Mouse (Mus musculus): ENCODE data around the gene Ctdsp1. TPM values are rescaled to one million over a fixed set of nuclear protein-coding genes. Genes with fewer than 3 reads are reported as not detected.

The Ctdsp1 gene
- polyA plus RNA-seq, 1 experiment from 2014 or later, result 41.5 TPM

DNA sequence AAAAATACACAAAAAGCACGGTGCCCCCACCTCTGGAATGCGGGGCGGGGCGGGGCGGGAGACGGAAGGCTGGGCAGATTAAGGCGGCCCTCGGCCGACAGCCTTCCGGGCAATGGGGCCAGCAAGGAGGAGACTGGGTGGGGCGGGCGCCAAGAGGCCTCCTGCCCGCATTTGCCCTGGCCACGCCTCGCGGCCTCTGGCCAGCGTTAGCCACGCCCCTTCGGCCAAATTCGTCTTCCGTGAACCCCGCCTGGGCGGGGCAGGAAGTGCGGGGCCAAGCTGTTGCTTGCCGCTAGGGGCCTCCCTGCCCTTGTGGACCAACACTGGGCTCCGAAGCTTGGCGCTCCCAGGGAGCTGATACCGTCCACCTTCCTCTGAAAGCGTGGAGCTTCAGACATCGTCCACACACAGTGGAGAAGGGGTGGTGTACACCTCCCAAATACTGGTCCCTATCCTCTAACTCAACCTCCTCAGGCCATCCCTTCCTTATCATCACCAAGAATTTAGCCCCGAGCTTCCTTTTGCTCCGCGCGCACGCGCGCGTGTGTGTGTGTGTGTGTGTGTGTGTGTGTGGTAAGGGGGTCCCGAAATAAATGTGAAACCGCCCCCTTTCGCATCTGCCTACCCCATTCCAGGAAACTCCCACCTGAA, 6.1 kb downstream of the Ctdsp1 start:
- H3K9ac ChIP-seq (ENCODE audit: low read length), result peak overlapping the region; percentile 50
- peak overlapping the region; percentile 64 for H3K27ac ChIP-seq (ENCODE audit: low read depth, low read length)
- WGBS, result under 1% methylated on average over 41 of the region's 41 CpGs
- DNase-seq (ENCODE audit: low spot score) (peak; percentile 96), ATAC-seq (ENCODE audit: insufficient read depth, low FRiP score, low TSS enrichment) (peak; percentile 89)
- H3K4me1 ChIP-seq (ENCODE audit: control insufficient read depth, insufficient read depth, low read length), result peaks cover 7% of the 10 kb centered on the region
- peaks cover 7% of the 10 kb centered on the region; the same call in 1 of the 2 replicates for H3K36me3 ChIP-seq (ENCODE audit: control insufficient read depth, insufficient read depth, low read length)
- no peaks in the 10 kb centered on the region for H3K27me3 ChIP-seq (ENCODE audit: control insufficient read depth, insufficient read depth, low read length)
- peak overlapping the region; percentile 42 for H3K4me3 ChIP-seq (ENCODE audit: low read depth, low read length)
- H3K9me3 ChIP-seq (ENCODE audit: control insufficient read depth, low read length), result no peaks in the 10 kb centered on the region
- H3K4me2 ChIP-seq (ENCODE audit: low read depth), result peak overlapping the region; percentile 70

DNA sequence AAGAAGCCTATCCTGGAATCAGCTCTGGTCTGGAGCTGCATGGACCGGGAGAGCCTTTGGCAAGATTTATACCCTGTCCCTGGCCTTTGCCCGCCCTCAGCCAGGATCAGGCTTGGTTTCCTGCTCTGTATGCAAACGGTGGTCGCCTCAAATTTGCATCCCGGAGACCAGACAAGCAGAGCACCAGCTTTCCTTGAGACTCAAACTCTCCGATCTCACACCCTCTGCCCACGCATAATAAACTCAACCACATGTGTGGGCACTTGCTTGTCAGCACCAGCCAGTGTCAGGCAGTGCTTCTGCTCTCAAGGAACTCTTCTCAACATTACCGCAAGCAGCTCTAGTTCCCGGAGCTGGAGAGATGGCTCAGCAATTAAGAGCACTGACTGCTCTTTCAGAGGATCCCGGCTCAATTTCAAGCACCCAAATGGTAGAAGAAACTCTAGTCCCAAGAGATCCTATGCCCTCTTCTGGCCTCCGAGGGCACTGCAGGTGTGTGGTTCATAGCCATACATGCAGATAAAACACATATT, 6.7 kb downstream of the Ctdsp1 start:
- WGBS, result 3% methylated on average over 11 of the region's 11 CpGs

DNA sequence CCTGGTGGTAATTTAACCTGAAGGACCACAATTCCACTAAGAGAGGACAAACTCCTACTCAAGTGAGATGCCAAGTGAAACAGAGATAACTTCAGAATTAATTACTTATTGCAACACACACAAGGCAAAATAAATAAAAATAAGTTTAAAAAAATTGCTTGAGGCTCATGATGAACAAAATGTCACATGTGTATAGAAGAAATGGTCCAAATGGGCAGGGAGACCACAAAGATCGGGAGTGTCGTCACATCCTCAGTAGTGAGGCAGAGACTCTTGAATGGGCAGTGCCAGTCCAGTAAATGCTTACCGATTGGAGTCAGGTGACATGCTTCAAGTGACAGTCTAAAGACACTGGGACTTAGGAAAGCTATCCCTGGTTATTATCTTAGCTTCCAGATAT, 9.2 kb downstream of the Ctdsp1 start:
- ATAC-seq (ENCODE audit: insufficient read depth, low FRiP score, low TSS enrichment), result no peak
- WGBS, result 91% methylated on average over 3 of the region's 3 CpGs
- H3K27ac ChIP-seq (ENCODE audit: low read depth, low read length), result no peak overlapping the region
- no peak for DNase-seq (ENCODE audit: low spot score)
- no peaks in the 10 kb centered on the region for H3K36me3 ChIP-seq (ENCODE audit: control insufficient read depth, insufficient read depth, low read length)
- H3K9ac ChIP-seq (ENCODE audit: low read length), result no peak overlapping the region
- H3K4me3 ChIP-seq (ENCODE audit: low read depth, low read length), result no peak overlapping the region
- no peaks in the 10 kb centered on the region for H3K9me3 ChIP-seq (ENCODE audit: control insufficient read depth, low read length)
- no peaks in the 10 kb centered on the region for H3K27me3 ChIP-seq (ENCODE audit: control insufficient read depth, insufficient read depth, low read length)
- H3K4me2 ChIP-seq (ENCODE audit: low read depth), result no peak overlapping the region
- H3K4me1 ChIP-seq (ENCODE audit: control insufficient read depth, insufficient read depth, low read length), result no peaks in the 10 kb centered on the region

More for the DNA sequence above, 6.7 kb downstream of the Ctdsp1 start:
- Histone ChIP-seq H3K4me2 (ENCODE audit: low read depth) (peak overlapping the region; percentile 70), H3K4me3 (ENCODE audit: low read depth, low read length) (peak overlapping the region; percentile 42), H3K27me3 (ENCODE audit: control insufficient read depth, insufficient read depth, low read length) (no peaks in the 10 kb centered on the region), H3K9ac (ENCODE audit: low read length) (peak overlapping the region; percentile 50), H3K36me3 (ENCODE audit: control insufficient read depth, insufficient read depth, low read length) (peaks cover 7% of the 10 kb centered on the region; the same call in 1 of the 2 replicates), H3K27ac (ENCODE audit: low read depth, low read length) (peak overlapping the region; percentile 64), H3K4me1 (ENCODE audit: control insufficient read depth, insufficient read depth, low read length) (peaks cover under 1% of the 10 kb centered on the region), H3K9me3 (ENCODE audit: control insufficient read depth, low read length) (no peaks in the 10 kb centered on the region)
- peak; percentile 73 for DNase-seq (ENCODE audit: low spot score)
- ATAC-seq (ENCODE audit: insufficient read depth, low FRiP score, low TSS enrichment), result peak; percentile 57

DNA sequence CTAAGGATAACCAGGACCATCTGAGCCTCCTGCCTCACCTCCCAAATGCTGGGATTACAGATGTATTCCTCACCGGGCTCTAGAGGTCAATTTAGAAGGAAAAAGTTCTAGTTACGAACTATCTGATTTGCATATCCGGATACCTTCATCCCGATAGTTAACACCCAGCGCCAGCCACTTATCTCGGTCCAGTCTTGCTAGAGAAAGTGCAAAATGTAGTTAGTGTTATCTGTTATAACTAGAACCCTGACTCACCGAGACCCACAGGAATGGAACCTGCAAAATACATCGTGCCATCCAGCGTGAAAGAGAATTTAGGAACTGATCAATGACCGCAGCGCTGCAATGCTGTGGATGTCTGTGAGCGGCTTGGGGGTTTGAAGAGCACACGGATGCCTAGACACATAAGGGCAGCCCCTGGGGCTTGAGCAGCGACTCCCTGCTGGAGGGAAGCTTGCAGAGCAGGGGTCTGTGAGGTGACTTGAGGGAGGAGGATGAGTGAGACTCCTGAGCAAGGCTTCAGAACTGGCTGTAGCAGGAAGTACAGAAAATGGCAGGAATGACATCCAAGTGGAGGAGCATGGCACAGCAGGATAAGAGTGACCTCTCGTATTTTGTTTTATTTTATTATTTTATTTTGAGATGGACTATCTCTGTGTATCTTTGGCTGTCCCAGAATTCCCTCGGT, 9.8 kb downstream of the Ctdsp1 start:
- ATAC-seq (ENCODE audit: insufficient read depth, low FRiP score, low TSS enrichment) (no peak), DNase-seq (ENCODE audit: low spot score) (no peak)
- H3K27ac ChIP-seq (ENCODE audit: low read depth, low read length), result no peak overlapping the region
- H3K27me3 ChIP-seq (ENCODE audit: control insufficient read depth, insufficient read depth, low read length), result no peaks in the 10 kb centered on the region
- no peak overlapping the region for H3K9ac ChIP-seq (ENCODE audit: low read length)
- no peaks in the 10 kb centered on the region for H3K36me3 ChIP-seq (ENCODE audit: control insufficient read depth, insufficient read depth, low read length)
- H3K4me1 ChIP-seq (ENCODE audit: control insufficient read depth, insufficient read depth, low read length), result no peaks in the 10 kb centered on the region
- 57% methylated on average over 16 of the region's 16 CpGs for WGBS
- no peak overlapping the region for H3K4me2 ChIP-seq (ENCODE audit: low read depth)
- no peak overlapping the region for H3K4me3 ChIP-seq (ENCODE audit: low read depth, low read length)
- no peaks in the 10 kb centered on the region for H3K9me3 ChIP-seq (ENCODE audit: control insufficient read depth, low read length)

DNA sequence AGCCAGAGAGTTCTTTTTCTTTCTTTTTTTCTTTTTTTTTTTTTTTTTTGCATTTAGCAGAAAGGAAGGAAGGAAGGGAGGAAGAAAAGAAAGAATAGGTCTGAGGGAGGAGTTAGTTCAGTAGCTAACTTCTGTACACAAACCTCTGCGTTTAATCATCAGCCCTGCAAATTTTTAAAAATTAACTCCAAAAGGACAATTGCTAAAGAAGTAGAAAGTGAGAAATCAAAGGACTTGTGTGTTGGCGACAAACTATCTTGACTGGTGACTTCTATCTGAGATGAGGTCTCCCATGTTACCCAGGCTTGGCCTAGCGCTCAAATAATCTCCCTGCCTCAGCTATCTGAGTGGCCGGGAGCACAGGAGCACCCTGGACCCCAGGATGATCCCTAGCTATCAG, 12.9 kb downstream of the Ctdsp1 start:
- no peaks in the 10 kb centered on the region for H3K4me1 ChIP-seq (ENCODE audit: control insufficient read depth, insufficient read depth, low read length)
- no peaks in the 10 kb centered on the region for H3K27me3 ChIP-seq (ENCODE audit: control insufficient read depth, insufficient read depth, low read length)
- H3K9me3 ChIP-seq (ENCODE audit: control insufficient read depth, low read length), result no peaks in the 10 kb centered on the region
- no peaks in the 10 kb centered on the region for H3K36me3 ChIP-seq (ENCODE audit: control insufficient read depth, insufficient read depth, low read length)
- 95% methylated on average over 4 of the region's 4 CpGs for WGBS
- ATAC-seq (ENCODE audit: insufficient read depth, low FRiP score, low TSS enrichment) (no peak), DNase-seq (ENCODE audit: low spot score) (no peak)
- H3K4me2 ChIP-seq (ENCODE audit: low read depth), result no peak overlapping the region
- H3K4me3 ChIP-seq (ENCODE audit: low read depth, low read length), result no peak overlapping the region
- no peak overlapping the region for H3K27ac ChIP-seq (ENCODE audit: low read depth, low read length)
- no peak overlapping the region for H3K9ac ChIP-seq (ENCODE audit: low read length)

DNA sequence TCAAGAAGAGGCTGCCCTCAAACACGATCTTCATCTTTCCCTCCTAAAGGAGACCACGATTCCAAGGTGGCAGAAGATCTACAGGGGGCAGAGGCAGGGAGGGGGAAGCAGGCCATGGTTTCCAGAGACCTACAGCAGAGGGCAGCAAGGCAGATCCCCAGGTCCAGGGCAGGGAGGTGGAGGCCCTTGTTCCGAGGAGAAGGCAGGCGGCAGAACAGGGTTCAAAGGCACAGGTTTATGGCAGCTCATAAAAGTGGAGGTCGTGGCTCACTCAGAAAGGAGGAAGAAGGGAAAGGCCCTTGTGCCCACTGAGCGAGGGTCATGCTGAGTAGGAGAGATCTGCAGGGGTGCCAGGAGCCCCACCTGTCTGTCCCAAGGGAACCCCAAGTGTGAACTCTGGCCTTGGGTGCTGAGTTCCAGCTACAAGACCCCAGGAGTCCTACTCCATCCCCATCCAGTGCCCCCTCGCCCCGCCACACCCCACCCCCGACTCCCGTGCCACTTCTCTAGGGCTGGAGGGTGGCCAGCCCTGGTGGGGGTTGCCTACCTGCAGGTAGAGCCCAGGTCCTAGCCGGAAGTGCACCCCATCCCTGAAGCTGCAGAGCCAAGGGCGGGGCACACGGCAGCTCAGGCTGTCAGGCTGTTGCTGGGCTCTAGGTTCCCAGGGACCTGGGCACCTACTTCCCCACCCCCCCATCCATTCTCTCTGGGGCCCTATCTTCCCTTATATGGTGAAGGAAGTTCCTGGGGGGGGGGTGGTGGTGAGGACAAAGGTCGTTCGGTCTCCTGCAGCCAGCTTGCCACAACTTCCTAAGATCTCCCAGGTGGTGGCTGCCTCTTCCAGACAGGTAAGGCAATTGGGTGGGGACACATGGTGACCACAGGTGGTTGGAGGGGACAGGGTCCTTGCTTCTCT, 17.5 kb downstream of the Ctdsp1 start, which contains the start of gene Vil1:
Vil1 (plus strand) TSS at position 788 of the 916 bp plus-strand sequence.
- no peak within 1 kb of the TSS for H3K4me2 ChIP-seq (ENCODE audit: low read depth)
- DNase-seq (ENCODE audit: low spot score), result no peak
- no peak within 1 kb of the TSS for H3K9ac ChIP-seq (ENCODE audit: low read length)
- ATAC-seq (ENCODE audit: insufficient read depth, low FRiP score, low TSS enrichment), result no peak
- 34% methylated on average over 15 of the region's 15 CpGs for WGBS
- H3K9me3 ChIP-seq (ENCODE audit: control insufficient read depth, low read length), result no peaks in the 10 kb centered on the region
- H3K4me1 ChIP-seq (ENCODE audit: control insufficient read depth, insufficient read depth, low read length), result no peaks in the 10 kb centered on the region
- H3K36me3 ChIP-seq (ENCODE audit: control insufficient read depth, insufficient read depth, low read length), result no peaks in the 10 kb centered on the region
- H3K4me3 ChIP-seq (ENCODE audit: low read depth, low read length), result no peak within 1 kb of the TSS
- H3K27me3 ChIP-seq (ENCODE audit: control insufficient read depth, insufficient read depth, low read length), result no peaks in the 10 kb centered on the region
- no peak within 1 kb of the TSS for H3K27ac ChIP-seq (ENCODE audit: low read depth, low read length)

DNA sequence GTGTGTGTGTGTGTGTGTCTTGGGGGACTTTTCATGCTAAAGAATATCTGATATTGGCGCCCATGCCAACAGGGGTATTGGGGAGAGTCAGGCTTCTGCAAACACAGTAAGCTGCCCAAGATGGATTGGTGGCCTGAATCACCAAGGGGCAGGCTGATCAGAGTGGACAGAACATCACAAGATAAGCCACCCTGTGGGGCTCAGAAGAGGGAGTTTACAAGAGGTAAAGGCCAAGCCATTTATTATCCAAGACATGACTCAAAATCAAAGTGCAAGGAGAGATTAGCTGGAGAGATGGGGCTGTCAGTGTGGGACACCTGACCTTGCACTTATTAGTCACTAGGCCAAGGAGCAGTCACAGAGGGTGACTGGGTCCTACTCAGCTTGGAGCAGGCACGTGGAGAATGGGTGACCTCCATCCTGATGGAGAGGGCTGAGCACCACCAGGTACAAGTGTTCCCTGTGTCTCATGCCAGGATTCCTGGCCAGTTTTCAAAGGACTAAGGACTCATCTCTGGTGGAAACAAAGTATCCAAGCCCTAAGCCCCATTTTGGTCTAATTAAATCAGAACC, 20.5 kb downstream of the Ctdsp1 start:
- H3K27me3 ChIP-seq (ENCODE audit: control insufficient read depth, insufficient read depth, low read length), result no peaks in the 10 kb centered on the region
- DNase-seq (ENCODE audit: low spot score) (no peak), ATAC-seq (ENCODE audit: insufficient read depth, low FRiP score, low TSS enrichment) (no peak)
- no peaks in the 10 kb centered on the region for H3K4me1 ChIP-seq (ENCODE audit: control insufficient read depth, insufficient read depth, low read length)
- 63% methylated on average over 2 of the region's 2 CpGs for WGBS
- no peaks in the 10 kb centered on the region for H3K36me3 ChIP-seq (ENCODE audit: control insufficient read depth, insufficient read depth, low read length)
- H3K4me2 ChIP-seq (ENCODE audit: low read depth), result no peak overlapping the region
- H3K9me3 ChIP-seq (ENCODE audit: control insufficient read depth, low read length), result no peaks in the 10 kb centered on the region
- H3K4me3 ChIP-seq (ENCODE audit: low read depth, low read length), result no peak overlapping the region
- H3K27ac ChIP-seq (ENCODE audit: low read depth, low read length), result no peak overlapping the region
- no peak overlapping the region for H3K9ac ChIP-seq (ENCODE audit: low read length)

DNA sequence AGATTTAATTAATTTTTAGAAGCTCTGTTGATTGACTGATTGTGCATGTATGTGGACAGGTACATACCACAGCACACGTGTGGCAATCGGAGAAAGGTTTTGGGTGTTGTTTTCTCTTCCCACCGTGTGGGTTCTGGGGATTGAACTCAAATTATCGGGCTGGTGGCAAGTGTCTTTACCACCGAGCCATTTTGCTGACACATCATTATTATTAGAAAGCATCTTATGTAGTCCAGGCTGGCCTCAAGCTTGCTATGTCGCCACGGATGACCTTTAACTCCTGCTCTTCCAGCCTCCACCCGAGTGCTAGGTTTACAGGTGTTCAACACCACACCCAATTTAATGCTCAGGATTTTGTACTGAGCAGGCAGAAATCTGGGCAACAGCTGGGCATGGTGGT, 21.4 kb downstream of the Ctdsp1 start:
- Histone ChIP-seq H3K4me1 (ENCODE audit: control insufficient read depth, insufficient read depth, low read length) (no peaks in the 10 kb centered on the region), H3K9me3 (ENCODE audit: control insufficient read depth, low read length) (no peaks in the 10 kb centered on the region), H3K36me3 (ENCODE audit: control insufficient read depth, insufficient read depth, low read length) (no peaks in the 10 kb centered on the region), H3K9ac (ENCODE audit: low read length) (no peak overlapping the region), H3K4me2 (ENCODE audit: low read depth) (no peak overlapping the region), H3K27ac (ENCODE audit: low read depth, low read length) (no peak overlapping the region), H3K27me3 (ENCODE audit: control insufficient read depth, insufficient read depth, low read length) (no peaks in the 10 kb centered on the region), H3K4me3 (ENCODE audit: low read depth, low read length) (no peak overlapping the region)
- 84% methylated on average over 8 of the region's 8 CpGs for WGBS
- ATAC-seq (ENCODE audit: insufficient read depth, low FRiP score, low TSS enrichment), result no peak
- DNase-seq (ENCODE audit: low spot score), result no peak

Data from neural tube, embryonic 11.5 days (tissue).